16 mouse cellular contexts compared by ENCODE assay signal in the genomic region with DNA sequence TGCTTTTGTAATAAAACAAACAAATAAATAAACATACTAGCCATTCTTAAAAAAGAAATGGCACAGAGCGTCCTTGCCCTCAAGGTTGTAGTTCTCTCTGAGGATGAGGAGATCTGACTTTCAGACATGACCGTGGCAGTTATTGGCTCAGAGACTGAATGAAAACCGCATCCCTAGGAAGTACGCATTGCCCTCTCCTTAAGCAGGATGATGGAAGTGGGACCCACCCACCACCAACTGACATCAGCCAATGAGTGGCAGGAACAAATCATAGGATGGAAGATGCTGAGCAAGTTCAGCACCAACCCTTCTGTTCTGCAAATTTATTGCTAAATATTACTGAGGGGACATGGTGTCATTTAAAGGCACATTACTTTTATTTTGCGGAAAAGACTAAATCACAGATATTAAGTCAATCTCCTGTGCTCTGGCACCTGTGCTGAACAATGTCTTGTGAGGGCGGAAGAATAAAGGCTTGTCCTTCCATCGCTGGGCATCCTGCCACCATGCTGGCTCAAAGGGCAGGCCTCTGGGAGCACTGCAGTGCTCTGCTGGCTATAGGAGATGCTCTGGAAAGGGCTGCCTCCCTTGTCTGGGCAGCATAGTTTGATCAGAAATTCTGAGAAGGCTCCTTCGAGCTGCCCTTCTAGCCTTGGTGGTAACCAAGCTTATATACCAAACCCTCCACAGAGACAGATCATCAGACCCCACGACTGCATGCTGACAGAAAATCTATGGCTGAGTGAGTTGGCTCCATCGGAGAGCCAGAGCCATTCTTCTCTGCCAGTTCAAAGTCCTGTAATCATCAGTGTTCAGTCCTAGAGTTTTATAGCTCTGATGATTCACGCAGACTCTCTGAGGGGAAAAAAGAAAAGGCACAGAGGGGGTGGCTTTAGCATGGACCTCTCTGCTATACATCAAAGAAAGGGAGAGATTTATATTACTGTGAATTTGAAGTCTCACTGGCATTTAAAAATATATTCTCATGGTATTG.
A peak's percentile ranks its signal among the peaks of the same experiment; 100 is the strongest.
DNase-seq lines count a peak whose midpoint lies in the region; ATAC-seq lines count a peak whose summit lies in the region.
"Had no signal": no experiment of that assay in that cellular context is flagged by ENCODE, and none has a peak within 500 bp of the region (broad histone marks: within the 10 kb centered on the region; RNA-seq: fewer than 3 reads in every experiment).

No protein-coding gene starts in this region.

- no peaks in the 10 kb centered on the region for H3K27me3 ChIP-seq in hindbrain, embryonic 13.5 days
- H3K27me3 ChIP-seq in hindbrain, embryonic 12.5 days, result no peaks in the 10 kb centered on the region
- H3K27me3 ChIP-seq in midbrain, embryonic 16.5 days (ENCODE audit: control insufficient read depth, insufficient read depth, low read depth, low read length), result no peaks in the 10 kb centered on the region
- H3K27me3 ChIP-seq in midbrain, embryonic 14.5 days (ENCODE audit: control insufficient read depth, insufficient read depth, low read length), result no peaks in the 10 kb centered on the region
- no peaks in the 10 kb centered on the region for H3K27me3 ChIP-seq in intestine, embryonic 15.5 days (replicated peaks)
- H3K27me3 ChIP-seq: forebrain, embryonic 15.5 days had no signal

- no peak overlapping the region for H3K4me3 ChIP-seq in hindbrain, embryonic 13.5 days
- no peak overlapping the region for H3K4me3 ChIP-seq in hindbrain, embryonic 12.5 days
- H3K4me3 ChIP-seq in midbrain, embryonic 16.5 days (ENCODE audit: low read depth, low read length), result no peak overlapping the region
- no peak overlapping the region for H3K4me3 ChIP-seq in midbrain, embryonic 14.5 days (replicated peaks; ENCODE audit: low read depth, low read length)
- H3K4me3 ChIP-seq in intestine, embryonic 15.5 days (replicated peaks), result no peak overlapping the region
- H3K4me3 ChIP-seq: forebrain, embryonic 15.5 days; layer of hippocampus, adult 2 months; megakaryocyte, embryonic 14.5 days; myocyte had no signal

- H3K4me2 ChIP-seq in hindbrain, embryonic 13.5 days, result no peak overlapping the region
- no peak overlapping the region for H3K4me2 ChIP-seq in hindbrain, embryonic 12.5 days (replicated peaks)
- H3K4me2 ChIP-seq in midbrain, embryonic 16.5 days (ENCODE audit: low read length), result no peak overlapping the region
- no peak overlapping the region for H3K4me2 ChIP-seq in midbrain, embryonic 14.5 days (ENCODE audit: low read length)
- H3K4me2 ChIP-seq in intestine, embryonic 15.5 days (replicated peaks), result no peak overlapping the region
- H3K4me2 ChIP-seq: forebrain, embryonic 15.5 days had no signal

- intact Hi-C loops in heart, postnatal 10 days (cut with DNase I), result no loop called here

- no peaks in the 10 kb centered on the region for H3K36me3 ChIP-seq in hindbrain, embryonic 13.5 days
- H3K36me3 ChIP-seq in hindbrain, embryonic 12.5 days, result no peaks in the 10 kb centered on the region
- no peaks in the 10 kb centered on the region for H3K36me3 ChIP-seq in midbrain, embryonic 16.5 days (ENCODE audit: control insufficient read depth, insufficient read depth, low read length)
- no peaks in the 10 kb centered on the region for H3K36me3 ChIP-seq in midbrain, embryonic 14.5 days (ENCODE audit: control insufficient read depth, insufficient read depth, low read length)
- H3K36me3 ChIP-seq in intestine, embryonic 15.5 days, result no peaks in the 10 kb centered on the region
- H3K36me3 ChIP-seq: forebrain, embryonic 15.5 days had no signal

- WGBS in hindbrain, embryonic 13.5 days, result 83% methylated on average over 11 of the region's 11 CpGs
- 81% methylated on average over 11 of the region's 11 CpGs for WGBS in hindbrain, embryonic 12.5 days
- 71% methylated on average over 11 of the region's 11 CpGs for WGBS in midbrain, embryonic 16.5 days
- 77% methylated on average over 11 of the region's 11 CpGs for WGBS in midbrain, embryonic 14.5 days
- 70% methylated on average over 11 of the region's 11 CpGs for WGBS in intestine, embryonic 15.5 days

- no peak overlapping the region for H3K27ac ChIP-seq in hindbrain, embryonic 13.5 days
- no peak overlapping the region for H3K27ac ChIP-seq in hindbrain, embryonic 12.5 days
- H3K27ac ChIP-seq in midbrain, embryonic 16.5 days (ENCODE audit: low read length), result no peak overlapping the region
- H3K27ac ChIP-seq in midbrain, embryonic 14.5 days (replicated peaks; ENCODE audit: low read depth, low read length), result no peak overlapping the region
- no peak overlapping the region for H3K27ac ChIP-seq in intestine, embryonic 15.5 days
- H3K27ac ChIP-seq: forebrain, embryonic 15.5 days; layer of hippocampus, adult 2 months had no signal

- H3K9ac ChIP-seq in hindbrain, embryonic 13.5 days, result no peak overlapping the region
- H3K9ac ChIP-seq in hindbrain, embryonic 12.5 days, result no peak overlapping the region
- H3K9ac ChIP-seq in midbrain, embryonic 16.5 days (ENCODE audit: low read depth, low read length), result no peak overlapping the region
- H3K9ac ChIP-seq in midbrain, embryonic 14.5 days (replicated peaks; ENCODE audit: low read length), result no peak overlapping the region
- no peak overlapping the region for H3K9ac ChIP-seq in intestine, embryonic 15.5 days
- H3K9ac ChIP-seq: forebrain, embryonic 15.5 days had no signal

- DNase-seq in midbrain, embryonic 14.5 days, result no peak
- DNase-seq in kidney, postnatal 36 days, result peak; percentile 41 to 77
- no peak for DNase-seq in heart, postnatal 10 days
- DNase-seq: heart, postnatal 36 days; spleen, adult 18-20 months; thymus, postnatal 36 days had no signal

- no peaks in the 10 kb centered on the region for H3K4me1 ChIP-seq in hindbrain, embryonic 13.5 days (replicated peaks)
- no peaks in the 10 kb centered on the region for H3K4me1 ChIP-seq in hindbrain, embryonic 12.5 days
- 0 out of 2 replicates have a peak, but pooled peaks cover 2% of the 10 kb centered on the region for H3K4me1 ChIP-seq in midbrain, embryonic 16.5 days (ENCODE audit: control insufficient read depth, insufficient read depth, low read length)
- no peaks in the 10 kb centered on the region for H3K4me1 ChIP-seq in midbrain, embryonic 14.5 days (ENCODE audit: control insufficient read depth, insufficient read depth, low read length)
- H3K4me1 ChIP-seq in intestine, embryonic 15.5 days (replicated peaks), result no peaks in the 10 kb centered on the region
- H3K4me1 ChIP-seq: forebrain, embryonic 15.5 days; megakaryocyte, embryonic 14.5 days had no signal

- 0 out of 2 replicates have a peak, but pooled peaks have one; percentile 49 for ATAC-seq in hindbrain, embryonic 13.5 days (ENCODE audit: low FRiP score)
- ATAC-seq in hindbrain, embryonic 12.5 days (ENCODE audit: low FRiP score), result no peak
- ATAC-seq in midbrain, embryonic 16.5 days, result peak; percentile 67; the same call in 1 of the 2 replicates
- ATAC-seq in midbrain, embryonic 14.5 days (ENCODE audit: low FRiP score, low TSS enrichment), result no peak
- ATAC-seq in intestine, embryonic 15.5 days, result peak; percentile 58
- ATAC-seq: CD4-positive, CD25-positive, alpha-beta regulatory T cell, adult 4 months; forebrain, embryonic 15.5 days; lung, postnatal 0 days had no signal

- H3K9me3 ChIP-seq in hindbrain, embryonic 13.5 days, result no peaks in the 10 kb centered on the region
- H3K9me3 ChIP-seq in hindbrain, embryonic 12.5 days (replicated peaks), result no peaks in the 10 kb centered on the region
- no peaks in the 10 kb centered on the region for H3K9me3 ChIP-seq in midbrain, embryonic 16.5 days (replicated peaks; ENCODE audit: control insufficient read depth, low read length, poor library complexity, severe bottlenecking)
- no peaks in the 10 kb centered on the region for H3K9me3 ChIP-seq in midbrain, embryonic 14.5 days (ENCODE audit: control insufficient read depth, low read length)
- no peaks in the 10 kb centered on the region for H3K9me3 ChIP-seq in intestine, embryonic 15.5 days
- H3K9me3 ChIP-seq: forebrain, embryonic 15.5 days had no signal

Comparison
In these comparisons a context has a peak if more than half of its experiments do, and no peak if none do; other contexts are left out.
1. ATAC-seq: peak in hindbrain, embryonic 13.5 days (single experiment), midbrain, embryonic 16.5 days (single experiment) and intestine, embryonic 15.5 days (single experiment); none in hindbrain, embryonic 12.5 days (single experiment) and midbrain, embryonic 14.5 days (single experiment).
2. DNase-seq: peak in kidney, postnatal 36 days (2 of 2); none in midbrain, embryonic 14.5 days (single experiment) and heart, postnatal 10 days (0 of 2).